Mouse (Mus musculus): ENCODE measurements around the gene Cwc25. TPM values are rescaled to one million over a fixed set of nuclear protein-coding genes. Genes with fewer than 3 reads are reported as not detected.

Cwc25 gene
- polyA plus RNA-seq, 1 experiment from 2014 or later: 13.4 TPM

GRCm38 (mm10) chr11:97758125-97758524, 8.2 kb downstream of the Cwc25 start:
- H3K36me3 ChIP-seq: peaks cover 35% of the 10 kb centered on the region
- WGBS: 94% methylated on average over 1 of the region's 1 CpGs

GRCm38 (mm10) chr11:97753277-97753676, 13.1 kb downstream of the Cwc25 start:
- H3K9ac ChIP-seq: no peak overlapping the region
- ATAC-seq: no peak
- no peak overlapping the region for H3K4me3 ChIP-seq (replicated peaks)
- H3K4me1 ChIP-seq (replicated peaks): no peaks in the 10 kb centered on the region
- H3K9me3 ChIP-seq: no peaks in the 10 kb centered on the region
- 94% methylated on average over 8 of the region's 8 CpGs for WGBS
- no peak overlapping the region for H3K4me2 ChIP-seq (replicated peaks)
- H3K27me3 ChIP-seq (replicated peaks): no peaks in the 10 kb centered on the region
- peaks cover 37% of the 10 kb centered on the region for H3K36me3 ChIP-seq
- no peak overlapping the region for H3K27ac ChIP-seq

More at GRCm38 (mm10) chr11:97758125-97758524, 8.2 kb downstream of the Cwc25 start:
- H3K4me2 ChIP-seq (replicated peaks): no peak overlapping the region
- no peaks in the 10 kb centered on the region for H3K4me1 ChIP-seq (replicated peaks)
- ATAC-seq: no peak
- no peak overlapping the region for H3K9ac ChIP-seq
- no peak overlapping the region for H3K27ac ChIP-seq
- H3K9me3 ChIP-seq: no peaks in the 10 kb centered on the region
- no peaks in the 10 kb centered on the region for H3K27me3 ChIP-seq (replicated peaks)
- H3K4me3 ChIP-seq (replicated peaks): no peak overlapping the region

DNA sequence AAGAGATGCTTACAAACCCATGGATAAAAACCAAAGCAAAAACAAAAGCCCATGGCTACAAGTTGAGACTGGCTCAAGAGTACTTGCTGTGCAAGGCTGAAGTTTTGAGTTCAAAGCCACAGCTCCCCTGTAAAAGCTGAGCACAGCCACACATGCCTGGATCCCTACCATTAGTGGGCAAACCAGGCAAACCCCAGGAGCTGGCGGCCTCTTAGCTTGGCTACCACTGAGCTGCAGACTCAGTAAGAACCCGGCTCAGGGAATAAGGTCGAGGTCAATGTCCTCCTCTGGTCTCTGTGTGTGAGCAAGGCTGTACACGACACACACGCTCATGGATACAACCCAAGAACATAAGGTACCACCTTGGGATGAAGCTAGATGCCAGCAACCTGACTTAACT, 17.9 kb downstream of the Cwc25 start:
- 90% methylated on average over 5 of the region's 5 CpGs for WGBS
- Histone ChIP-seq H3K36me3 (peaks cover 35% of the 10 kb centered on the region), H3K9me3 (no peaks in the 10 kb centered on the region), H3K4me3 (replicated peaks) (no peak overlapping the region), H3K9ac (no peak overlapping the region), H3K27me3 (replicated peaks) (no peaks in the 10 kb centered on the region), H3K27ac (no peak overlapping the region), H3K4me1 (replicated peaks) (peaks cover under 1% of the 10 kb centered on the region), H3K4me2 (replicated peaks) (no peak overlapping the region)
- no peak for ATAC-seq

- ATAC-seq: no peak
- no peak overlapping the region for H3K9ac ChIP-seq
- H3K27me3 ChIP-seq (replicated peaks): no peaks in the 10 kb centered on the region
- no peaks in the 10 kb centered on the region for H3K9me3 ChIP-seq
- WGBS: 86% methylated on average over 8 of the region's 8 CpGs
- no peak overlapping the region for H3K4me3 ChIP-seq (replicated peaks)
- H3K36me3 ChIP-seq: peaks cover 29% of the 10 kb centered on the region
- no peak overlapping the region for H3K4me2 ChIP-seq (replicated peaks)
- H3K4me1 ChIP-seq (replicated peaks): peaks cover 8% of the 10 kb centered on the region
- H3K27ac ChIP-seq: no peak overlapping the region
These were observed 18.6 kb downstream of the Cwc25 start for GRCm38 (mm10) chr11:97747773-97748172.

GRCm38 (mm10) chr11:97745331-97745721, 21.0 kb downstream of the Cwc25 start:
- H3K27me3 ChIP-seq (replicated peaks): no peaks in the 10 kb centered on the region
- H3K27ac ChIP-seq: no peak overlapping the region
- H3K4me1 ChIP-seq (replicated peaks): peaks cover 14% of the 10 kb centered on the region
- no peaks in the 10 kb centered on the region for H3K9me3 ChIP-seq
- H3K36me3 ChIP-seq: peaks cover 14% of the 10 kb centered on the region
- peak overlapping the region; percentile 83 for H3K4me3 ChIP-seq (replicated peaks)
- peak overlapping the region; percentile 62 for H3K4me2 ChIP-seq (replicated peaks)
- no peak for ATAC-seq
- no peak overlapping the region for H3K9ac ChIP-seq
- WGBS: 10% methylated on average over 13 of the region's 13 CpGs

DNA sequence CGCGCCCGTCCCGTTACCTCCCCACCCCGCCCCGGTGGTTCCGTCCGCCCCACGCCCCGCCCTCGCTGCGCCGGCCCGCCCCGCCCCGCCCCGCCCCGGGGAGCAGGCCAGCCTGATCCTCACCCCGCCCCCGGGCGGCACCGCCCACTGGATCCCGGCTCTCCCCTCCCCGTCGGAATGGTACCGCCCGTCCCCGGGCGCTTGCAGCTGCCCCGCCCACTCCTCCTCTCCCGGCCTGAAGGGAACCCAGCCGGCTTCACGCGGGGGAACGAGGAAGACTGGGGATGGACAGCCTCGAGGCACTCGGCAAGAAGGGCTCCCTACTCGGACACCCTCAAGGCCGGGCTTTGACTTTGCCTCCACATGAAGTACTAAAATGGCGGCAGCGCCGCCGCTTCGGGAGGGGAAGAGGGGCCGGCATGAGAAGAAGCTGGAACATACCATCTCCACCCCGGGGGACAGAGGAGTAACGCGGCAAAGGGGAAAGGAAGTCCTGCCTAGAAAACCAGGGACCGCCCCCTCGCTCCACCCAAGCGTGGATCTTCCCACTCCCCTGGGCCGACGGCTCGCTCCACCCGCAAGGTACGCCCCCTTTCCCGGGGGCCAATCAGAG, 21.5 kb downstream of the Cwc25 start:
- Histone ChIP-seq H3K4me1 (replicated peaks) (peaks cover 14% of the 10 kb centered on the region), H3K36me3 (peaks cover 13% of the 10 kb centered on the region), H3K9me3 (no peaks in the 10 kb centered on the region), H3K27ac (peak overlapping the region; percentile 95), H3K4me3 (replicated peaks) (peak overlapping the region; percentile 83), H3K9ac (peak overlapping the region; percentile 85), H3K27me3 (replicated peaks) (no peaks in the 10 kb centered on the region), H3K4me2 (replicated peaks) (peak overlapping the region; percentile 80)
- peak; percentile 97 for ATAC-seq
- under 1% methylated on average over 44 of the region's 57 CpGs for WGBS

DNA sequence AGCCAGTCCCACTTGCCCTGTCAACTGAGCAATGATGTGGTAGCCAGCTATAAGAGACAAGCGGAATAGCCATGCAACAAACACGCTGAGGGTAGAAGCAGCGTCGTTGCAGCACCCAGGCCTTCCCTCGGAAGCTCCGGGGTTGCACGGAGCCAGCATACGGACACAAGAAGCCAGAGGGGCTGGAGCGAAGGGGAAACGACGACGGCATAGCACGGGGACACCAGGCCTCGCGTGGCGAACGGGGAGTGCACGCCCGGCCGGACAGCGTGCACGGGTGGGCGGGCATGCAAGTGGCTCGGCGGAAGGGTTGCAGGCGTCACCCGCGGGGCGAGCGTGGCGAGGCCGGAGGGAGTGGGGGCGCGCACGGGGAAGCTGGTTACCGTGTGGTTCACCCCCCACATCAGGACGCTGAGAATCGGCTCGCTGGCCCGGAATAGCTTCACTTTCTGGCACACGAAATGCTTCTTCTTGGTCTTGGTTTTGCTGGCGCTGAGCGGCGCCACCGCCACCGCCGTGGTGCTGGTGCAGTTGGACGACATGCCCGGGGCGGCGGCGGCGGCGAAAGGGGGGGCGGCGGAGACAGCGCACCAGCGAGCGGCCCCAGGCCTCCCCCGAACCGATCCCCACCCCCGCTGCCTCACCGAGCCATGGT, 22.2 kb downstream of the Cwc25 start, which contains the start of gene Pip4k2b:
TSS of gene Pip4k2b (minus strand) at position 642 of the 655 bp plus-strand sequence.
- peak within 1 kb of the TSS; percentile 85 for H3K9ac ChIP-seq
- no peaks in the 10 kb centered on the region for H3K9me3 ChIP-seq
- H3K36me3 ChIP-seq: peaks cover 13% of the 10 kb centered on the region
- peak within 1 kb of the TSS; percentile 95 for H3K27ac ChIP-seq
- H3K27me3 ChIP-seq (replicated peaks): no peaks in the 10 kb centered on the region
- under 1% methylated on average over 63 of the region's 63 CpGs for WGBS
- peak within 1 kb of the TSS; percentile 80 for H3K4me2 ChIP-seq (replicated peaks)
- peak; percentile 46 for ATAC-seq
- peaks cover 14% of the 10 kb centered on the region for H3K4me1 ChIP-seq (replicated peaks)
- peak within 1 kb of the TSS; percentile 83 for H3K4me3 ChIP-seq (replicated peaks)

GRCm38 (mm10) chr11:97743423-97743822, 22.9 kb downstream of the Cwc25 start:
- ATAC-seq: no peak
- Histone ChIP-seq H3K9ac (peak overlapping the region; percentile 84), H3K9me3 (no peaks in the 10 kb centered on the region), H3K27me3 (replicated peaks) (no peaks in the 10 kb centered on the region), H3K36me3 (peaks cover 13% of the 10 kb centered on the region), H3K4me3 (replicated peaks) (peak overlapping the region; percentile 83), H3K4me1 (replicated peaks) (peaks cover 14% of the 10 kb centered on the region), H3K4me2 (replicated peaks) (peak overlapping the region; percentile 80), H3K27ac (peak overlapping the region; percentile 79; the same call in 1 of the 2 replicates)
- 22% methylated on average over 9 of the region's 9 CpGs for WGBS

DNA sequence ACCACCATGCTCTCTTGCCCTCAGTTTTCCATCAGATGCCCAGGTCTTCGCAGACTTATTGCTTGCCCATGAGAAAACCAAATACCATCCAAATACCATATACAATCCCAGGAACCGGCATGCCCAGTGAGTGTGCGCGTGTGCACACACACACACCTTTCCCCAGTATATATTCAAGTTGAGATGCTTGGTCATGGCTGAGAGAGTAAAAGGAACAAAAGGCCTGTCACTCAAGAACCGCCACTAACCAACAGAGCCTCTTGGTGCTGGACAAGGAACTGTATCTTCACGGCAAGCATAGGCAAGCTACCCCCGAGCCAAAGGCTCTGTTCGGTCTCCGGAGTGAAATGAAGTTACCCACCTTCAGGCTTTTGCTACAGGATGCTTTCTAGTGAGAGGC, 23.8 kb downstream of the Cwc25 start:
- 89% methylated on average over 9 of the region's 9 CpGs for WGBS
- H3K27ac ChIP-seq: no peak overlapping the region
- H3K4me1 ChIP-seq (replicated peaks): peaks cover 14% of the 10 kb centered on the region
- peak overlapping the region; percentile 80 for H3K4me2 ChIP-seq (replicated peaks)
- ATAC-seq: no peak
- no peaks in the 10 kb centered on the region for H3K9me3 ChIP-seq
- no peaks in the 10 kb centered on the region for H3K27me3 ChIP-seq (replicated peaks)
- H3K4me3 ChIP-seq (replicated peaks): no peak overlapping the region
- peak overlapping the region; percentile 84 for H3K9ac ChIP-seq
- peaks cover 10% of the 10 kb centered on the region for H3K36me3 ChIP-seq

DNA sequence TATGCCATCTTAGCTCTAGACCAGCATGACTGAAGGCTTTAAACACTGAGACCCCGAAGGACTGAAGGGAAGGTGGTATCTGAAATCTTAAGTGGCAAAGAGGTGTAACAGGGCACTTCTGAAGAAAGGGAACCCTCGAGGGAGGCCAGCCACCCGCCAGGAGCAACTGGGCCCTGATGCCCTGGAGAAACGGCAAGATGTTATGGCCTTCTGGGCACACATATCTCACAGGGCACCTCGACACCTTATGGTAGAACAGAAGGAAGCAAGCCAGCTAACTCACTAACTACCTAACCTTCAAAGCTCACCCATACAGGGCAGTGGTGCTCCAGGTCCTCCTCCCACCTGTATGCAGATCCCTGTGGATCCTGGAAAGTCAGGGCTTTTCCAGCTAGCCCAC, 24.2 kb downstream of the Cwc25 start:
- 91% methylated on average over 5 of the region's 5 CpGs for WGBS
- Histone ChIP-seq H3K27me3 (replicated peaks) (no peaks in the 10 kb centered on the region), H3K4me1 (replicated peaks) (peaks cover 14% of the 10 kb centered on the region), H3K4me2 (replicated peaks) (no peak overlapping the region), H3K36me3 (peaks cover 10% of the 10 kb centered on the region), H3K27ac (no peak overlapping the region), H3K9ac (no peak overlapping the region), H3K4me3 (replicated peaks) (no peak overlapping the region), H3K9me3 (no peaks in the 10 kb centered on the region)
- ATAC-seq: no peak

DNA sequence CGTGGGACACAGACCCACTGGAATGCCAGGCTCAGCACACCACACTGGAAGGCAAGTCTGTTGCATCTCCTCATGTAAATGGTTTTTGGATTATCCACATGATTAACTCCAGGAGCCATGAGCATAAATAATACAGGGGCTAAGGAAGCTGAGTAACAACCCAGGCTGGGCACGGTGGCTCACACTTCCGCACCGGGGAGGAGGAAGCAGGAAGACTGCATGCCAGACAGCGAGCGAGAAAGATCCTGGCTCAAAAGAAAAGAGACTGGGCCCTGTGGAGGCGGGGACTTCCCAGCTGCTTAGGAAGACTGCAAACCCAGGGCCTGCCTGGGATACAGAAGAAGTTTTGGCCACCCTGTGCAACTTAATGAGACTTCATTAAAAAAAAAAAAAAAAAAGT, 26.2 kb downstream of the Cwc25 start:
- no peak overlapping the region for H3K4me2 ChIP-seq (replicated peaks)
- H3K27me3 ChIP-seq (replicated peaks): no peaks in the 10 kb centered on the region
- H3K36me3 ChIP-seq: no peaks in the 10 kb centered on the region
- no peaks in the 10 kb centered on the region for H3K9me3 ChIP-seq
- peaks cover 14% of the 10 kb centered on the region for H3K4me1 ChIP-seq (replicated peaks)
- 44% methylated on average over 7 of the region's 7 CpGs for WGBS
- no peak overlapping the region; the same call in 1 of the 2 replicates for H3K27ac ChIP-seq
- no peak overlapping the region for H3K9ac ChIP-seq
- no peak for ATAC-seq
- H3K4me3 ChIP-seq (replicated peaks): no peak overlapping the region

DNA sequence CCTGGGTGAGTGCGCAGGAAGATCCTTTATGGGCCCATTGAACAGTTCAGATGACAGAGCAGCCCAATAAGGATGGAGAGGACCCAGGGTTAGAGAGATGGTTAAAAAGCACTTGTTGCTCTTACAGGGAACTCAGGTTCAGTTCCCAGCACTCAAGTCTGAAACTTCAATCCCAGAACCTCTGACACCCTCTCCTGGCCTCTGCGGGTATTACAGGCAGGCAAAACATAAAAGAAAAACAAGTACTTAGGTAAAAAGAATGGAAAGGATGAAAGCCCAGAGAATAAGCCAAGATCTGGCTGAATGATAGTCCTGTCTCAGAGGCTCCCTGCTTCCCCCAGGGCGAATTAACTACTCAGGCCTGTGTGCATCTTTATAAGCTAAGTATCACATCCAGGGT, 27.2 kb downstream of the Cwc25 start:
- no peak overlapping the region for H3K4me3 ChIP-seq (replicated peaks)

GRCm38 (mm10) chr11:97738703-97739102, 27.7 kb downstream of the Cwc25 start:
- Histone ChIP-seq H3K4me3 (replicated peaks) (no peak overlapping the region), H3K9ac (no peak overlapping the region), H3K36me3 (no peaks in the 10 kb centered on the region), H3K4me1 (replicated peaks) (peaks cover 14% of the 10 kb centered on the region), H3K9me3 (no peaks in the 10 kb centered on the region), H3K27me3 (replicated peaks) (no peaks in the 10 kb centered on the region), H3K27ac (no peak overlapping the region), H3K4me2 (replicated peaks) (no peak overlapping the region)
- WGBS: 61% methylated on average over 6 of the region's 6 CpGs
- ATAC-seq: no peak

More for the DNA sequence above, 27.2 kb downstream of the Cwc25 start:
- Histone ChIP-seq H3K9ac (no peak overlapping the region), H3K4me2 (replicated peaks) (no peak overlapping the region), H3K27ac (no peak overlapping the region), H3K27me3 (replicated peaks) (no peaks in the 10 kb centered on the region), H3K36me3 (no peaks in the 10 kb centered on the region), H3K9me3 (no peaks in the 10 kb centered on the region), H3K4me1 (replicated peaks) (peaks cover 14% of the 10 kb centered on the region)
- WGBS: 90% methylated on average over 3 of the region's 3 CpGs
- ATAC-seq: no peak
